17 mouse cellular contexts compared by ENCODE assay signal in genomic region chr8:120766622-120767021, GRCm38 (mm10).
"Had no signal": no experiment of that assay in that cellular context is flagged by ENCODE, and none has a peak within 500 bp of the region (broad histone marks: within the 10 kb centered on the region; RNA-seq: fewer than 3 reads in every experiment).

No protein-coding gene starts in this region.

- H3K4me3 ChIP-seq: left cerebral cortex, adult 2 months; limb, embryonic 12.5 days; limb, embryonic 15.5 days had no signal

- ATAC-seq: liver, postnatal 0 days; lung, postnatal 0 days had no signal

- H3K36me3 ChIP-seq: limb, embryonic 12.5 days; limb, embryonic 15.5 days had no signal

- DNase-seq: kidney, adult 2 months; kidney, postnatal 36 days; left cerebral cortex, postnatal 4 days; liver, postnatal 0 days; lung, embryonic 14.5 days; midbrain, embryonic 14.5 days; thymus, adult 2 months; thymus, postnatal 14 days; thymus, postnatal 4 days had no signal

- H3K27ac ChIP-seq: kidney, postnatal 0 days; left cerebral cortex, adult 2 months; limb, embryonic 12.5 days; limb, embryonic 15.5 days; liver, embryonic 14.5 days; macrophage; stomach, postnatal 0 days had no signal

- H3K9me3 ChIP-seq: limb, embryonic 12.5 days; limb, embryonic 15.5 days had no signal
